Mouse (Mus musculus) heart, adult 2 months (tissue): ENCODE measurements around the gene Nupr1.

Source experiments
- CTCF ChIP-seq: fragments of 200-600 bp; IDR thresholded peaks from 2 replicates; pipeline ENCODE4 v1.8.1; 2022; ENCODE audit warnings: antibody characterized with exemption, mild to moderate bottlenecking, moderate library complexity
- POLR2A ChIP-seq: fragments of 200-500 bp; IDR thresholded peaks from 2 replicates; pipeline ENCODE4 v1.6.1; 2011; ENCODE audit warnings: mild to moderate bottlenecking, low read depth, low read length, control low read depth; ENCODE audit not compliant: insufficient read depth

DNA sequence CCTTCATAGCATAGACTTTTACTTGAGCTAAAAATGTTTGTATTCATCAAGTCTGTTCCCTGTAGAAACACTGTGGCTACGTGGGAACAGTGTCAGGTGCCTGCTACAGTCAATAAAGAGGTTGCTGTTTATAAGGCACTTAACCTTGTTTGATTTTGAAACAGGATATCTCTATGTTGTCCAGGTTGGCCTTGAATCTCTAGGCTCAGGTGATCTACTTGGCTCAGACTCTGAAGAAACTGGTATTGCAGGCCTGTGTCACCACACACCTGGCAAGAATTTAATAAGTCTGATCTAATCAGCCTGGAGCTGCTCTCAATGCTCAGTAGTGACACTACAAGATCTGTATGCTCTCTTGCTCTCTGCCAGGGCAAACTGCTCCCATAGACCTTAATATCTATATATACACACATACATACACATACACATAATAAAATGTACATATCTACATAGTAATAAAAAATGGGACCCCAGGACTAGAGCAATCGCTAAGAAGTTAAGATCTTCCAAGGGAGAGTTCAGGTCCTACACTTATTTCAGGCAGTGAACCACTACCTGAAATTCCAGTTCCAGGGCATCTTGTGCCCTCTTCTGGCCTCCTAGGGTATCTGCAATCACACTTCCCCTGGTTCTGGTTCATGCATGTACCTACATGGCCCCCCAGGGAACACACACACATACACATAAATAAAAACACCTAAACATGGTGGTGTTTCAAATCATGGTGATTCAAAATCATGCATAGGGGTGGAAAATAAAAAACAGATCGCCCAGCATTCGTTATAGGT, 6.3 kb upstream of the Nupr1 start:
- TF ChIP-seq POLR2A (no peak), CTCF (peak; percentile 83)
